Mouse (Mus musculus) left cerebral cortex, postnatal 4 days (tissue): Measurements from ENCODE around the gene Cacng1. TPM values are rescaled to one million over a fixed set of nuclear protein-coding genes. Genes with fewer than 3 reads are reported as not detected.

ENCODE experiments used
- DNase-seq: peaks from one replicate; pipeline ENCODE4 v3.0.0-alpha.2; 2022
- intact Hi-C: fragments of 180-260 bp; cut with DNase I; formaldehyde crosslinking; loops from one replicate; pipeline ENCODE4 v1.15.1; 2025
- total RNA-seq, 2 experiments: library from RNA; stranded (reverse); gene quantifications; 2 replicates each; pipeline ENCODE4 v1.2.3; 2021

Cacng1 gene
- total RNA-seq, 2 experiments from 2014 or later = 0.82 to 1.5 TPM

DNA sequence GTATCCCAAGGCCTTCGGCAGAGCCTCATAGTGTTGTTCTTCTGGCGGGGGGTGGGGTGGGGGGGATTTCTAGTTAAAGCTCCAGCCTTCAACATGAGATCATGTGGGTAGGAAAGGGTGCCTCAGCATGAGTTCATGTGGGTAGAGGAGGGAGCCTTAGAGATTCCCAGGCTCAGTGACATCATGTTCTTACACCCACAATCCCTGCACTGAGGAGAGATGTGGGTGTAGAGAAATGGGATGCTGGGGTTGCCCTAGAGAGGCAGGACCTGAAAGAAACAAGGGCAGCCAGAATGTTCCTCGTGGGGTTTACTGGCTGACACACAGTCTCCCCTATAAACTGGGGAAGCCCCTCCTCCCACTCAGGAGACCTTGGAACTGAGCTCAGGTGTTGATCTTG is 5.9 kb downstream of the Cacng1 start:
- DNase-seq = no peak
- intact Hi-C loops = no loop called here

DNA sequence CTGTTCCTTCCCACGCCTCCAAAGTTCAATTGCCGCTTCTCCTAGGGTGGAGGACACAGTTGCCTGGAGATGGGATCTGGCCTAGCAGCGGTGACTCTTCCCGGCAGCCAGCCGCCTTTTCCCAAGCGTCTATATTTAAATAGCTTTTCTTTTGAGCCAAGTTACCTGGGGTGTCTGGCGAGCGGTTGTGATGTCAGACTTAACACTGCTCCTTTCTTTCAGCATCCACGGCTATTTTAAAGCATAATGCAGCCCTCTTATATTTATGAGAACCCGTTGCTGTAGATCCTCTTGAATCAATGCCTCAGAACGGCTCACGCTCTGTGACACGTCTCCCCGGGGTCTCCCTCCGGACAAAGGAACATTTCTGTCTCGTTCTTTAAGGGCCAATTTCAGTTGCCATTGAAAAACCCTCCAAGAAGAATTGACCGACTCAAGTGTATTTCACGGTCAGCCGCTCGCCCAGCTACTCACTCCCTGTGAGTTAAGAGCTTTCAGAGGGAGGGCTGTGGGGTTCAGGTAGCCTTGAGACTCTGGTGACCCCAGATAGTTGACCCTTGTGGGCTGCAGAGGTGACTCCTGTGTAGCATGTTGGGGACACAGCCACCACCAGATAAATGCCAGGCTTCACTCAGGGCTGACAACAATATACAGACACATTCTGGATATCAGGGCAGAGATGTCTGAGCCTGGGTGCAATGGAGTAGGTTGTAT is 8.3 kb downstream of the Cacng1 start:
- peak; percentile 54 for DNase-seq
- intact Hi-C loops = no loop called here

DNA sequence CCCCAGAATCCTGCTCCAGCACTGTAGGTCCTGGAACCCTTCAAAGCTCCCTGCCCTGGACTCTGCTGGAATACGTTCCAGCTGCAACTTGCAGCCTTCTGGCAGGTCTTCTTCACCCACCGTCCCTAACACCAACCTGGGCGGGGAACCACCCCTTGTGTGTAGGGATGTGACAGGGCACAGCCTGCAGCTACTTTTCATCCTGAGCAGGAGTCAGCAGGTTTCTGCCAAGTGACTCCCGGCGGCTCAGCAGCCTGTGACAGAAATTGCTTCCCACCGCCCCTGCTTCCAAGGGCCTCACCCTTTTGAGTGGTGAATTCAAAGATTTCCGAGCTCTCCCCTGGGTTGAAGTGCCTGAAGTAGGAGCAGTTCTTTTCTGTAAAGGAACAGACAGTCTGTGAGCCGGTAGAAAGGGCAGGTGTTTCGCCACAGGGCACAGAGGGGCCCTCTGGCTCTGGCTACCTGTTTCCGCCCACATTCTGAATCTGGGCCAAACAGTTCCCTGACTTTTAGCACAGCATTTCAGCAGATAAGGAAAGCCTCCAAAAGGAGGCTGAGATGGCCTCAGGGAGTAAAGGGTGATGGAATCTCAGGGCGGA is 10.7 kb downstream of the Cacng1 start:
- intact Hi-C loops = no loop called here
- DNase-seq = no peak

DNA sequence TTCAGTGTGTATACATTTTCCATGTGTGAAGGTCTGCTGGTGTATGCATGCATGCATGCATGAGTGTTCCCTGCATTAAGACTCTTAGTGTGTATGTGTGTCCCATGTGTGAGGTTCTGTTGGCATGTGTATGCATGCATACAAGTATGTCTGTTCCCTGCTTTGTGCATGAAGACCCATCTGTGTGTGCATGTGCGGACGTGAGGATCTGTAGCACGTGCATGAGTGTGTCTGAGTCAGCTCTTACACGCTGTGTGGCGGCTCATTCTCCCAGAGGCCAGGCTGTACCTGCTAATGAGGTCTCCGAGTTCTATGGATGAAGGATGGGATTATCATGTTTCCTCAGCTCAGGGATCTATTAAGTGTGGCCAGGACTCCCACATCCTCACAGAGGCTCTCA is 11.3 kb downstream of the Cacng1 start:
- DNase-seq = no peak
- intact Hi-C loops = no loop called here

DNA sequence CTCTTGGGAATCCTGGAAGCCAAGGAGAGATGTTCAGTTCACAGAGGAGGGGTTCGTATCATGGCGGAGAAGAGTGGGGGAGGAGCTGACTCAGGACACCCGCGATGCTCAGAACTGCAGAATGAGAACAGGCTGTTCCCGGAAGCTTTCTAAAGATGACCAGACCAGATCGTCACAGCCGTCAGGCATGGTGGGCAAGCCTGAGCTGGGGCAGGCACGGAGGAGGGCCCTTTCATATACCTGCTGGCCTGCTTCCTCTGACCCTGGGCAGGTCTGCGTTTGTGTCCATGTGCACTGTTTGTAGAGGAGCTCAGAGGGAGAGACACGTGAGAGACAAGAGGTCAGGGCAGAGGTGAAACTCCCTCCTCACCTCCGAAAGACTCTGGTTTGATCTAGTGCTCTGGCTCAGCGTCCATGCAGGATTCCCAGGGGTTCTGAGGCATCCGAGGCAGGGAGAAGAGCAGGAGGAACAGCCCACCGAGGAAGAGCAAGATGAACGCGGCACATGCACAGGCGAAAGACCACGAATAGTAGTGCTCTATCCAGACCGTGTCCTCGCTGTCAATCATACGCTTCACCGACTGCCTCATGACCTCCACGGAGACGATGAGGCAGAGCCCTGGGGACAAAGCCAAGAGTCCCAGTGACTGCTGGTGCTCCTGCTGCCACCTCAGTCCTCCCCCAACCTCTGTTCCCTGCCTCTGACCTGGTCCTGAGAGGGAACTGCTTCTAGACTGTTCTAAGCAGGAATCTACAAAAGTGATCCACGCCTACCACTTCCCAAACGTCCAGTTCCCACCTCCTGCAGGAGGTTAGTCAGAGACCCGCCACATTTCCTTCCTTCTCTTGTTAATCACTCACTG is 12.8 kb downstream of the Cacng1 start:
- intact Hi-C loops = no loop called here
- DNase-seq = peak; percentile 13

DNA sequence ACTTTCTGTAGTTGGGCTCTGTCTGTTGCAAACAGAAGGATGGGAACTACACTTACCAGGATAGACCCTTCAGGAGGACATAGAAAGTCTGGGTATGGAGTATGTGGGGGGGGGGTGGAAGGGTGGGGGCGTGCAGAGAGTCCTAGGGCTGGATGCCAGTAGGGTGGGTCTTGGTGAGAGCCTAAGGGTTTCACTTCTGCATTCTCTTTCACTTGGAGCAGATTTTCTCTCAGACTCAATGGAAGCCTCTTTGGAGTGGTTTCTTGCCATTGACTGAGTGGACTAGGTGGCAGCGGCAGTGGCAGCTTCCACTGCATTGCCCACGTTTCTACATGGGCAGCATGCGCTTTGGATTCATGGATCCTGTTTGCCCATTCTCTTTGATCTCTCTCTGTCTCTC is 16.4 kb downstream of the Cacng1 start:
- no peak for DNase-seq
- intact Hi-C loops = no loop called here

DNA sequence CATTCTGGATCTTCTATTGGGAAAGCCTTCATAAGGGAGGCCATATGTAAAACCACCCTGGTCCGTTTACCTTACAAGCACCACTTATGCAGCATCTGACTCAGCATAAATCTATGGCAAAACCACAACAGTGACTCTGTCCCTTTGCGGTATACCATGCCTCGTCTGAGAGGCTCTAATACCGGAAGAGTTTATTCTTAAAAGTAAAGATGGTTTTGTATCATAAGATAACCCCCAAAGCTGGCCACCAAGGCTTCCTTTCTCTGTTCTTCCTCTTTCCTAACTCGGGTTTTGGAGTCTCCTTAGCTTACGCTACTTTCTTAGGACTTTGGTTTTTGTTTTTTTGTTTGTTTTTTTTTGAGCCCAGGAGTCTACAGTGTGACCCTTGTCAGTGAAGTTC is 23.0 kb downstream of the Cacng1 start:
- DNase-seq = no peak
- intact Hi-C loops = no loop called here

DNA sequence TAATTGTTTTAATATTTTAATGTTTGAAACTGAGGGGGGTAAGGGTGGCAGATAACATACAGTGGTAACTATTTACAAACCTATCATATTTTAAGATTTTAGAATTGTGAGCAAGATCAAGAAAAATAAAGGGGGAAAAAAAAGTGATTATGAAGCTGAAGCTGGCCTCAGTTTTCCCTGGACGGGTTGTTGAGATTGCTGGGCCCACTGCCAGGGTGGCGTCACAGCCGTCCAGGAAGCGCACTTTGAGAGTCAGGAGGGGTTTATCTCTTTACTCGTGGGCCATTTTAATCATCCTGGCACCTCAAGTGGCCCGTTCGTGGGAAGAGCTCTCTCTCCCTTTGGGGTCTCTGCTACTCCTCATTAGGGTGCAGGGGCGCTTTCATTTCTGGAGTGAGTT is 24.8 kb downstream of the Cacng1 start:
- peak; percentile 26 for DNase-seq
- intact Hi-C loops = no loop called here

DNA sequence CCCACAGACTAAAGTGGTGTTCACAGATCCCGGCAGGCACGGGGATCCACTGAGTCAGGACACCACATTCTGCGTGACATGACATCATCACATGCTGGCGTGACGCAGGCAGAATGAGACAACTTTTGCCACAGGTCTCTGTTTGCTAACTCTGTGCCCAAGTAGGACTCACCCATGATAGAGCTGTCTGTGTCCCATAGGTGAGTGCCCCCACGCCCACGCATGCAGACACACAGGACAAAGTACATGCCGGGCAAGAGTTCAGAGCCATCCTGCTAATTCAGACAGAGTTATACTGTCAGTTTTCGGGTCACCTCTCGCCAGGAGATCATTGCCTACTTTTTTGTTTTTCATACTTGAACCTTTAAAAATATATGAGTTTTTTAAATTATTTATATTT is 27.8 kb downstream of the Cacng1 start:
- no peak for DNase-seq
- intact Hi-C loops = no loop called here

DNA sequence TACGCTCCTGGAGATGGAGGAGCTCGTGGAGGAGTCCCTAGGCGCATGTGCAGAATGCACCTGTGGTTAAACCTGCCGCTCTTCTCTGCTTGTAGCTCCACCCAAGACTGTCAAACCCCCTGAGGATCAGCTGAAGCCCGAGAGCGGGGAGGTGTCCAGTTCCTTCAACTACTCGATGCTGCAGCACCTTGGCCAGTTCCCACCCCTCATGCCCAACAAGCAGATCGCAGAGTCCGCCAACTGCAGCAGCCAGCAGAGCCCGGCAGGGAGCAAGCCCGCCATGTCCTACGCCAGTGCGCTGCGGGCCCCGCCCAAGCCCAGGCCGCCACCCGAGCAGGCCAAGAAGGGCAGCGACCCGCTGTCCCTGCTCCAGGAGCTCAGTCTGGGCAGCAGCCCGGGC is 30.0 kb downstream of the Cacng1 start:
- DNase-seq = no peak
- intact Hi-C loops = no loop called here

DNA sequence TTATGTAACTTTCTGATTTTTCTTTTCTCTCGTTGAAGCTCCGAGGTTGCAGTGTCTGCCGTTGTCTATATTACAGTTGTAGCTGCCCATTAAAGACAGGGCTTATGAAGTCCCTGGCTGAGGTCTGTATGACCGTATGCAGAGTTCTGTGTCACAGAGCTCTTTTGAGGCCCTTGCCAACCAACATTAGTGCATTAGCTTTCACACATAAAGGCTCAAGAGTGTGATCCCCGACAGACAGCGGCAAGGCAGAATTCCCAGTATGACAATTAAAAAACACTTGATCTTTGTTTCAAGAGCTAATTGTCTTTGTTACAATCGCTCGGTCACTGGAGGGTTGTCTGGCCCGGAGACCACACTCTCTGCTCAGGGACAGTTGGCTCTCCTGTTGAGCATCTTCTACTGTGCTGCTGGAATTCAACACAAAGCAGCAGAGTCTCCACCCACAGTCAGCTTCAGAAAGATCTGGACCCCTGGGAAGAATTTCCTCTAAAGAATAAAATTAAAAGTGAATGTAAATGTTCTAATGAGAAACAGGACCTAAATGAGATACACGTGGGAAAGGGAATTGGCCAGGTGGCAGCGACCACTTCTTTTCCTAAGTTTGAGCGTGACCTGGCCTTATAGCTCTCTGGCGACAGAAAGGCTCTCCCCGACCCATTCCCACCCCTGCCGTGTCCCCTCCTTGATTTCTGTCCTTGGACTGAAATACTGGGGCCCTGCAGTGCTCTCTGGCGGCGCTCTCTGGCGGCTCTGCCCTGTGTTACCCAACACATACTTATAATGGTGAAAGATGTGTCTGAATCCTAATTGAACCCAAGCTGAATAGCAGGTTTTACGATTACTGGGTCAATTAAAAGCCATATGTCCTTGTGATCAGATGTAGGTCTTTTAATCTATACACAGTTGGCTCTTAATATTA is 32.5 kb downstream of the Cacng1 start:
- intact Hi-C loops = no loop called here
- DNase-seq = peak; percentile 18

DNA sequence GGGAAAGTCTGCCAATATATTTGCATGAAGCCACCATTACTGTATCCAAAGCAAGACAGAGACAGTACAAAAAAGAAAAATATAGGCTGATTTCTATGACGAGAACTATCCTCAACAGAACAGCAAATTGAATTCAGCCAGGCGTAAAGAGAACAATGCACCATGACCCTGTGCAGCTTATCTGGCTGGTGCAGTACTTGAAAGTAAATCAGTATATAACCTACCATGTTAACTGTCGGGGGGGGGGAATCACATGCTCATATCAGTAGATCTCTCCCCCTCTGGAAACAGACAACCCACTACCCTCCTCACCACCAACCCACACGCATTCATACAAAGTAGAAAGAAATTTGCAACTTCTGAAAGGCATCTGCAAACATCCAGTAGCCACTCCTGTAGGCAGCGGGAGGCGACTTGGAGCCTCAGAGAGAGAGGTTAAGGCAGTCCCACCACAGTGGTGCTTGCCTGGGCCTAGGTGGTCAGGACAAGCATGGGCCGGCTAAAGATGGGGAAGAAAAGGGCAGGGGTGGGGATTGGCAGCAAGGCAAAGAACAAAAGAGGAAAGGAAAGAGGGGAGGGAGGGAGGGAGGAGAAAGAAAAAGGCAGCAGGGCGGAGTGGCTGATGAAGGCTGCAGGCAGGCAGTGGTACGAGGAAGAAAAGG is 33.5 kb downstream of the Cacng1 start:
- no peak for DNase-seq
- intact Hi-C loops = no loop called here

DNA sequence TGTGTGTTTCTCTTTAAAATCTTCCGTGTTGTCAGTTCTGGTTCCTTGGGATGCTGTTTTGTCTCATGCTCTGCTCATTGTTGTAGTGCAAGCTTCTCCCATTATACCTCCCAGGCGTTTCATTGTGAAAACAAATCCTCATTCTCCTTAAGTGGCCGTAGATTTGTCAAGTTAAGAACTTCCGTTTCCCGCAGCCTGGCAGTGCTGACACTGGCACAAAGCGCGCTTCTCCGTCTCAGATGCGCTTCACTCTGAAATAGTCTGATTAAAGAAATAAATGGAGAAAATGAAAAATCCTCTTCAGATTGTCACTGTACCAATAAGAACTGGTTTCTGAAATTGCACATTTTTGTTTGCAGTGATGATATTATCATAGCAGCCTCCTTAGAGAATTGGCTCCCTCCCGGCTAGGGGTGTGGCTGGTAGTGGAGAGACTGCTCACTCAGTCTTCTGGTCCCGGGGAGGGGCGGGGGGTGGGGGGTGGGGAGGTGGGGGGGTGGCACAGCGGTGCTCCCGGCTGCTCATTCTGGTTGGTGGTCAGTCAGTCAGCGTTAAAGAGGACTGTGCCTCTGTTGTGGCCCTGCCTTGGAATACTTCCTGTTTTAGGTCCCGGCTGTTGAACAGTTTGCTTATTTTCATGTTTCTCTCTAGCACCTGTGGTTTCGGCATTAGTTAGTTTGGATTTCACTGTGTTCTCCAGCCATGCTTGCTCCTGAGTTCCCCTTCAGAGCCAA is 39.9 kb downstream of the Cacng1 start:
- intact Hi-C loops = no loop called here

DNA sequence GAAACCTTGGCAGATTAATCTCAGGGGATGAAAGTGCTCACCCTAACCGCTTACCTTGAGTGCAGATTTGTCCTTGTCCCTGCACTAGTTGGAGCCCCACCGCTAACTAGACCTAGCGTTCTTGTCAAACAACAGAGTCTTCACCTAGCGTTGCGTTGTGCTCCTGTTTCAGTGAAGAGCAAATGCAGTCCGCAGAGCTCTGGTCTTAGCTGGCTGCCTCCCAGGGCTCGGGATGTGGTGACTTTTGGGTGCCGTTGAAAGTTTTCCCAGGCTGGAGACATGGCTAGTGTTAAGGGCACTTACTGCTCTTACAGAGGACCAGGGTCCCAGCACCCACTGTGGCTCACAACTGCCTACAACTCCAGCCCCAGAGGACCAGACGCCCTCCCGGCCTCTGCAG is 41.1 kb downstream of the Cacng1 start:
- intact Hi-C loops = no loop called here
- no peak for DNase-seq

More for the DNA sequence above, 39.9 kb downstream of the Cacng1 start:
- DNase-seq = no peak

DNA sequence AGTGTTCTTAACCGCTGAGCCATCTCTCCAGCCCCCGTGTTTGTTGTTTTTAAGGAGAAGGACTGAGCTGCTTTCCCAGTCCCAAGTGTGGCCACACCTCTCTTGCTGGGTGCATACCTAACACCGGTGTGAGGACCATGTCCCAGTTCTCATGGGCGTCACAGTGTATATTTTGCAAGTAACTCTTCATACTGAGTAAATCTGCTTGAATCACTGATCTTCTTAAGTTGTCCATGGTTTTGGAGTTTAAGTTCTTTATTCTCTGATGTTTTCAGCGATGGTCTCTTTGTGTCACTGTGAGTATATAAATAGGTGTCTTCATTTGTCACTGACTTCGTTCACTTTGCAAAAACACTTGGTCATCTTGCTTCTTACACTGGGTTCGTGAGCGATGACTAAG is 41.7 kb downstream of the Cacng1 start:
- intact Hi-C loops = no loop called here
- DNase-seq = no peak

DNA sequence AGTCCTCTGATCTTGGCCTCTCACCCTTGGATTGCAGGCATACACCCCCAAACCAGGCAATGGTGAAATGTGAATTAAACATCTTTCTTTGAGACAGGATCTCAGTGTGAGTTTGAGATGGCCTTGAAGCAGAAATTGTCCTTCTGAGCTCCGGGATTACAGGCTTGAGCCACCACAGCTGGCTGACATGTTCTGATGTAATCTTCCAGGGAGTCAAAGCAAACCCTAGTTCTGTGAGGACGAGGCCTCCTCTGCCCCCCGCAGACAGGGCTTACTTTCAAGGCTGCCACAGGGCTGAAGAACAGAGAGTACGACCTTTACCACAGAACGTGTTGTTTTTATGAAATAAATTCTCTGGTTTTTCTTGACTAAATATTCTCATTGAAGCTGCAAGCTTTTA is 42.3 kb downstream of the Cacng1 start:
- intact Hi-C loops = no loop called here
- no peak for DNase-seq

DNA sequence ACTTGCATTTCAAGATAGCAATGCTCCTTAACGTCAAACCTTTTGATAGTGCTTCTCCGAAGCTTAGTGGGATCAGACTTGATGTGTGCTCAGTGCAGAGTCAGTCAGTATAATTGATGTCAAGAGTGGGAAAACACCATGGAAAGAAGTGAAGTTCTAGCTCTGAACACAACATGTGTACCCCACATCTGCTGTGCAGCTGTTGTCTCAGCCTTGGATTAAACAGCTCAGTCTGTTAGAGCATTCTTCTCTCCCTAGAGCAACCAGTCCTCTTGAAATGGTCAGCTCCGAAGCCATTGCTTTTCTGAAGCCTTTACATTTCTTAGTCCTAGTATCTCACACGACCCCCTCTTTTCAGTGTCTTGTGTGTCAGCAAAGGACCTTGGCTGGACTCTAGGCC is 47.3 kb downstream of the Cacng1 start:
- intact Hi-C loops = no loop called here
- no peak for DNase-seq

DNA sequence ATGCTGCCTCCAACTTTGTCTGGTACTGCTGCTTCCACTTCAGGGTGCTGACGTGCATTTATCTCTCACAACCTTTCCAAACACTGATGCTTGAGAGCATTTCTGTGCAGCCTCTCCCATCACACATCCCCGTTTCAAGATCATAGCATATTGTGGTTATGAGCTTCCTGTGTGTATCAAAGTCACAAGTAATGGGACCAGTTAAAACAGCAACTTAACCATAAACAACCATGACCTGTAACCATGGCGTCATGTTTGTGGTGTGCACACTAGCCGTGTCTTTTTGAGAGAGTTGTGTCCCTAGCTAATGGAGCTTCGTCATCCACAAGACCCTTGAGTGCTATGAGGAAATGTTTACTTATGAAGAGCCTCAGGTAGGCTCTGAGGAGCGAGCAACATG is 48.1 kb downstream of the Cacng1 start:
- no peak for DNase-seq
- intact Hi-C loops = no loop called here

DNA sequence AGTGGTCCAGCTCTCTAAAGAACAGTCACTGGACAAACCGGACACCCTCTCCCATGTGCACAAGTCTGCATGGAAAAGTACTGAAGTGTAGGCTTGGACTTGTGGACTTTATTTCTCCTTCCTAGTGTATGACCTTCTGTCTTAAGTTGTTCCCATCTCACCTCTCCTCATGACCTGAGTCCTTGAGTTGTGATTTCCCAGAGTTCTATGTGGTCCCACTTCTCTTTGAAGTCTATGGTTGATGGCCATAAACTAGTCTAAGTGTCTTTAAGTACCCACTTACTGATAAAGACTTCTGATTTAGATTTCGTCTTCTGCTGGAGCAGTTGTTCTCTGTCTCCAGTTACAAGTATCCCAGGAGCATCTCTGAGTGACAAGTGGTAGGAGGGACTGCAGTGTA is 48.8 kb downstream of the Cacng1 start:
- intact Hi-C loops = no loop called here
- no peak for DNase-seq

DNA sequence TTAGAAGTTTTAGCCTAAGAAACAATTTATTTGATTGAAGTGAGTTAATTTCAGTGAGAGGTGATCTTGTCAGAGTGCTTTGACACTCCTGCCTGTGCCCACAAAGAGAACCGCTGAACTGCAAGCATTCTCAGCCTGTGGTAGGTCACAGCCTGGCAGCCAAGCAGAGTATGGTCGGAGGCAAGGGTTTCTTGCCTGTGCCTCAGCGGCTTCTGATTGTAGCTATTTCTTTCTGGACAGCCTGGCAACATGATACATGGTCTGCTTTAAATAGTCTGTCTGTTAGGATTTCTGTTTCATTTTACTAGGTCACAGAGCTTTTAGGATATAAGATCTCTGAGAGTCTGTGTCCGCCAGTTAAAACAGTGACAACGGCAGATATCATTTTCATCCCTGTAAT is 53.7 kb downstream of the Cacng1 start:
- DNase-seq = no peak
- intact Hi-C loops = no loop called here
